Mouse (Mus musculus): Measurements from ENCODE around the gene Ear2.
"Not testable (repeated sequence)": the region's sequence is repeated elsewhere in the genome, so short reads cannot be mapped to it uniquely, and the experiment has no call there.

The Ear2 gene

GRCm38 (mm10) chr14:44102354-44102753 lies at the start of gene Ear2:
Gene Ear2 (plus strand): TSS chr14:44102654.
- not testable (repeated sequence) for DNase-seq (ENCODE audit: low spot score in 2 of 2)

GRCm38 (mm10) chr14:44067879-44068278 lies 34.6 kb upstream of the Ear2 start:
- DNase-seq (ENCODE audit: low spot score in 2 of 2), result peak in 1 of 2 experiments; percentile 4

GRCm38 (mm10) chr14:44070595-44070994 lies 31.9 kb upstream of the Ear2 start:
- not testable (repeated sequence) for DNase-seq (ENCODE audit: low spot score in 2 of 2)

GRCm38 (mm10) chr14:44077785-44078341 lies 24.6 kb upstream of the Ear2 start:
- DNase-seq (ENCODE audit: low spot score in 2 of 2), result peak in 1 of 2 experiments; percentile 1

GRCm38 (mm10) chr14:44086588-44086987 lies 15.9 kb upstream of the Ear2 start:
- DNase-seq (ENCODE audit: low spot score in 2 of 2), result not testable (repeated sequence)

GRCm38 (mm10) chr14:44087535-44087934 lies 14.9 kb upstream of the Ear2 start:
- not testable (repeated sequence) for DNase-seq (ENCODE audit: low spot score in 2 of 2)

- not testable (repeated sequence) for DNase-seq (ENCODE audit: low spot score in 2 of 2)
Observed at GRCm38 (mm10) chr14:44091524-44091923, 10.9 kb upstream of the Ear2 start.

- DNase-seq (ENCODE audit: low spot score in 2 of 2), result not testable (repeated sequence)
Observed at GRCm38 (mm10) chr14:44094445-44094844, 8.0 kb upstream of the Ear2 start.

- DNase-seq (ENCODE audit: low spot score in 2 of 2), result not testable (repeated sequence)
Observed at GRCm38 (mm10) chr14:44100030-44100429, 2.4 kb upstream of the Ear2 start.

GRCm38 (mm10) chr14:44110981-44111380 lies 8.5 kb downstream of the Ear2 start:
- no peak for DNase-seq (ENCODE audit: low spot score in 2 of 2)

- not testable (repeated sequence) for DNase-seq (ENCODE audit: low spot score in 2 of 2)
Observed at GRCm38 (mm10) chr14:44123551-44123950, 21.1 kb downstream of the Ear2 start, which contains the start of gene Gm3327. Gene Gm3327 (plus strand): TSS chr14:44123851.
